Mouse (Mus musculus): ENCODE measurements around the gene Aire.
"Not testable (repeated sequence)": the region's sequence is repeated elsewhere in the genome, so short reads cannot be mapped to it uniquely, and the experiment has no call there.

Aire gene

DNA sequence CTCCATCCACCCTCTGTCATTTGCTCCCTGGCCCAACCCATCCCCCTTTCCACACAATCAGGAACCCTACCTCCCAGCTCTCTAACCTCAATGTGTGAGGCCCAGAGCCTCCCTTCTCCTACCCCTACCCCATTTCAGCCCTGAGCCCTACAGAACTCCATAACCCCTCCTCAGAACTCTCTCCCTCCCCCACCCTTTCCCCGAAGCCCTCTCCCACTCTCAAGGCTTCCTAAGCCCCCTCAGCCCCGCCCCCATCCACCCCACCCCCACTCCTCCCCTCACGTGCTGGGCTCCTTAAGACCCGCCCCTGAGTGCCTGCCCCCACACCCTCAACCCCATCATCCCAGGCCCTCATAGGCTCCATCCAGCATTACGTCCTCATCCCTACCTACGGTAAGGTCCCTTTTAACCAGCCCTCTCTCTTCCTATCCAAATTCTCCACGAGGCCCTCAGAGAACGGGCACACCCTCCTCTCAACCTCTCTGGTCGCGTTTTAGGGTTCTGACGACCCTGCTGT, 6.2 kb upstream of the Aire start:
- no peak for DNase-seq (ENCODE audit: low read depth, low spot score)

- no peak for DNase-seq (ENCODE audit: low read depth, low spot score)
Measured at GRCm38 (mm10) chr10:78048061-78048730, 4.8 kb upstream of the Aire start.

DNA sequence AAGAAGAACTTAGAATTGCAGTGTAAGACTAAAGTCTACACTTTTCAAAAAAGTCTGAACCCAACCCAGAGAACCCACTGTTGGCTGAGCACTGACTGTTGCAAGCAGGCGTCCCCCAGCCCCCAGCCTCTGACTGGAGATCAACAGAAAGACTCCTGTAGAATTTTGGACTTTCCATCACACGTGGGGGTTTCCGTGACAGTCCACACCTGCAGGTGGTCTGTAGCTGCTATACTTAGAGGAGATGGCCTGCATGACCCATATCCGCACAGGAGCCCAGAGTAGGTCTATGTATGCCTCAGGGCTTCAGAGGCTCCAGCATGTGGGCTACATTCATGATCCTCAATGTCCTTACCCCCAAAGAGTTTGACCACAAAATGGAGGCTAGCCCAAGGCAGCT, 3.0 kb upstream of the Aire start:
- no peak for DNase-seq (ENCODE audit: low read depth, low spot score)

GRCm38 (mm10) chr10:78044531-78044930, 1.1 kb upstream of the Aire start:
- no peak for DNase-seq (ENCODE audit: low read depth, low spot score)

- no peak for DNase-seq (ENCODE audit: low read depth, low spot score)
Measured at GRCm38 (mm10) chr10:78042697-78043405, 559 bp downstream of the Aire start.

DNA sequence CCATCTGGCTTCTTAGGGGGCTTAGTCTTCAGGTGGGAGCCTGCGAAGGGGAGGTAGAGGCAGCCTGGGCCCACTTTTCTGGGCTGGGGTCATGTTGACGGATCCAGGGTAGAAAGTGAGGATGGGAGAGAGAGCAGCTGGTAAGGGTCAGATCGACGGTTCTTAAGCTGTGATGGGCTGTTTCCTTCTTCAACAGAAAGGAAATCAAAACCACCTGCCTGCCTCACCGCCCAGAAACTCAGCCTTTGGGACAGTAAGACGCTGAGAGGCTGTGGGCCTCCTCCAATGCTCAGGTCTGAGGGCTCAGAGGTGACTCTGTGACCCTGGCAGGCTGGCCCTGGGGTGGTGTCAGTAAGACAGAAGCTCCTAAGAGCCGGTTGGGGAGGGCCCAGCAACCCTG, 1.3 kb downstream of the Aire start:
- no peak for DNase-seq (ENCODE audit: low read depth, low spot score)

- no peak for DNase-seq (ENCODE audit: low read depth, low spot score)
Measured at GRCm38 (mm10) chr10:78041647-78042046, 1.8 kb downstream of the Aire start, which contains the start of gene Dnmt3l. Dnmt3l (plus strand) TSS chr10:78041947.

DNA sequence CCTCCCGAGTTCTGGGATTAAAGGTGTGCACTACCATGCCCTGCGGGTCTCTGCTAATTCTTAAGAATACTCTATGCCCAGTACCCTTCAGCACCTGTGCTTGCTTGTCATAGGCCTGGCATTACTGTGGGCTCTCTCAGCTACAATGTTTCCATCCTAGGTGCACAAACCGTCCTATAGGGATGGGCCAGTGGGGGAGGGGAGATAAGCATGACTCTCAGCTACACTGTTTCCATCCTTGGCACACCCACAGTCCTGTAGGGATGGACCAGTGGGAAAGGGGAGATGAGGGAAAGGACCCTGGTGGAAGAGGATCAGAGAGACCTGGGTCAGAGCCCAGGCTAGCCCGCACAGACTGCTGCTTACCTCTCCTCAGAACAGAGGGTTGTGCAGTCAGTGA, 6.3 kb downstream of the Aire start:
- DNase-seq (ENCODE audit: low read depth, low spot score): no peak

DNA sequence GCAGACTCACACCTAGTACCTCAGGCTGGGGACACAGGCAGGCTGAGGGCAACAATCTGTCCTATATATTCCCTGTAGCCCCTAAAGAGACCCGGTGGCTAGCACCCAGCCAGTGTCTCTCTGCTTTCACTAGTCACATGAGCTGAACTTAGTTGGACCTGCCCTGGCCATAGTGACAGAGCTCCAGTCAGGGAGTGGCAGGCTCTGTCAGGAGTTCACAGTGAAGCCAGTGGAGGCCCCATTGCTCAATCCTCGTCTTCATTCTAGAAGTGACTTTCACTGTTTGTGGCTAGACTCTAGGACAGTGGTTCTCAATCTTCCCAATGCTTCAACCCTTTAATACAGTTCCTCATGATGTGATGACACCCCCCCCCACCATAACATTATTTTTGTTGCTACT, 11.4 kb downstream of the Aire start:
- no peak for DNase-seq (ENCODE audit: low read depth, low spot score)

- DNase-seq (ENCODE audit: low read depth, low spot score): no peak
Measured at GRCm38 (mm10) chr10:78029080-78029479, 14.3 kb downstream of the Aire start.

- DNase-seq (ENCODE audit: low read depth, low spot score): peak; percentile 80
Measured at GRCm38 (mm10) chr10:78028129-78028528, 15.3 kb downstream of the Aire start.

GRCm38 (mm10) chr10:78025453-78025852, 18.0 kb downstream of the Aire start:
- not testable (repeated sequence) for DNase-seq (ENCODE audit: low read depth, low spot score)

GRCm38 (mm10) chr10:78019984-78020383, 23.4 kb downstream of the Aire start:
- DNase-seq (ENCODE audit: low read depth, low spot score): not testable (repeated sequence)

GRCm38 (mm10) chr10:78019291-78019690, 24.1 kb downstream of the Aire start:
- DNase-seq (ENCODE audit: low read depth, low spot score): no peak

DNA sequence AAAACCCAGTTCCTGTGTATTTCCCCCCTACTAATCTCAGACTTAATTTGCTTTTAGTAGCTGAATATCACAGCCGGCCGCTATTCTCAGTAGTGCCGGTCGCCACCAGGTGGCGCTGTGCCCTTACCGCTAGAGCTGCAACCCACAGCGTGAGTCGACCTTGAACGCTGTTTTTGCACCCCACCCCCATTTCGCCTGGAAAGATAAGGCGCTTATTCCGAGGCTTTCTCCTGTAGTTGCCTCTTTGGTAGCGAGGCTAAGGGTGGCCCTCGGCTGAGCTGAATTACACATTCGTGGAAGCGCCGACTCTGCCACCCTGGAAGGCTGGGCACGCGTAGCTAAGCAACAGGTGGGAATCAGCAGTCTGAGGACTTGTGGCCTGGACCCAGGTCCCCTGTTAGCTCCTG, 24.6 kb downstream of the Aire start:
- DNase-seq (ENCODE audit: low read depth, low spot score): peak; percentile 62

DNA sequence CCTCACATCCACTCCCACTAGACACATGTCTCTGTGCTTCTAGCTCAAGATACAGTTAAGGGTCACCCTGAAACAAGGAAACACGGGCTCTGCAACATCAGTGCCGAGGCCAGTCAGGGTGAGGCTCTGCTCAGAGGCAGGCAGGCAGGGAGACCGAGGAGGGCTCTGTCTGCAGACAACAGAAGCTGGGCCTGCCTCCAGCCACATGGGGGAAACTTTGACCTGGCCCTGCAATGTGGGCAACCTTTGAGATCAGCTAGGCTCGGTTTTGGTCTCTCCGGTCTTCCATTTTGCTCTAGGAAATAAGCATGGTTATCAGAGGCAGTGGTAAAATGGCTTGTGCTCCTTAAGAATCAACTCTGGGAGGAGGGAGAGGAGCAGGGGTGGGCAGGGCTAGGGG, 27.0 kb downstream of the Aire start:
- DNase-seq (ENCODE audit: low read depth, low spot score): no peak

DNA sequence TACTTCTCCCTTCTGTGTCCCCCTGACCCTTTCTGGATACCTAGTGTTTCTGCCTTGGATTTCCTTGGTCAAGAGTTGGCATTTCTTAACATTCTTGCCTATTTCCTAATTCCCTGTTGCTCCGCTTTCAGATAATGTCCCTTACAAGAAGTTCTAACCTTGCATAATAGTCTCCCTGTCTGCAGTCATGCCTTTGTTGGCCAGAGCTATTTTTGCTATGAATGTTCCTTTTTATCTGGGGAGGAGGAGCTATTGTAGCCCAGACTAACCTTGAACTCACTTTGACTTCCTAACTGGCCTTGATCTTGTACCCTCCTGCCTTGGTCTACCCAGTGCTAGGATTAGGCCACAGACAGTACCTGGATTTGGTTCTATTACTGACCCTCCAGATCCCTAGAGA, 27.9 kb downstream of the Aire start:
- DNase-seq (ENCODE audit: low read depth, low spot score): no peak

GRCm38 (mm10) chr10:78012661-78013495, 30.5 kb downstream of the Aire start:
- DNase-seq (ENCODE audit: low read depth, low spot score): no peak

DNA sequence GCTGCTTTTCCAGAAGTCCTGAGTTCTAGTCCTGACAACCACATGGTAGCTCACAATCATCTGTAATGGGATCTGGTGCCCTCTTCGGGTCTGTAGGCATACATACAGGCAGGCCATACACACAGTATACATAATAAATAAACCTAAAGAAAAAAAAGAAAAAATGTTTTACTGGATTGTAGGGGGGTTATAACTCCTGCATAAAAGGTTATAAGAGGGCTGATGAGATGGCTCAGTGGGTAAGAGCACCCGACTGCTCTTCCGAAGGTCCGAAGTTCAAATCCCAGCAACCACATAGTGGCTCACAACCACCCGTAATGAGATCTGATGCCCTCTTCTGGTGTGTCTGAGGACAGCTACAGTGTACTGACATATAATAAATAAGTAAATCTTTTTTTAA, 32.3 kb downstream of the Aire start:
- not testable (repeated sequence) for DNase-seq (ENCODE audit: low read depth, low spot score)

DNA sequence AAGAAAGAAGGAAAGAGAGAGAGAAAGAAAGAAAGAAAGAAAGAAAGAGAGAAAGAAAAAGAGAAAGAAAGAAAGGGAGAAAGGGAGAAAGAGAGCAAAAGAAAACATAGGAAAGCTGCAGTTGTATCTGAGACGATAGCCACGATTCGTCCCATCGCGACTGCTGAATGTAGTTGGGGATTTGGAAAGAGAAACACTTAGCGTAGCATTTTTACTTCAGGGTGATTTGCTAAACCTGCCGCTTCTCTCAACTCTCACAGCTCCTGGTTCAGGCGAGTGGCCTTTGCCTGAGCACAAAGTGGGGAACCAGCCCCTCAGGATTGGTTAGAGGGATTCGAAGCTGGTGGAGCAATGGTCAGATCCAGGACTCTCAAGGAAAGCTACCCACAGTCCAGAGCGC, 33.1 kb downstream of the Aire start:
- DNase-seq (ENCODE audit: low read depth, low spot score): no peak

GRCm38 (mm10) chr10:78009945-78010293, 33.5 kb downstream of the Aire start, which contains the start of gene Pfkl:
Pfkl (minus strand) TSS chr10:78010083.
- no peak for DNase-seq (ENCODE audit: low read depth, low spot score)
